Mouse (Mus musculus): ENCODE results near the gene Olfr329-ps. TPM values are rescaled to one million over a fixed set of nuclear protein-coding genes. Genes with fewer than 3 reads are reported as not detected.
A peak's percentile ranks its signal among the peaks of the same experiment; 100 is the strongest.
"Not testable (repeated sequence)": the region's sequence is repeated elsewhere in the genome, so short reads cannot be mapped to it uniquely, and the experiment has no call there.

The Olfr329-ps gene
- not detected for total RNA-seq (2021)
- long read RNA-seq, experiment 1: 0 reads
- long read RNA-seq, experiment 2: 0 reads

DNA sequence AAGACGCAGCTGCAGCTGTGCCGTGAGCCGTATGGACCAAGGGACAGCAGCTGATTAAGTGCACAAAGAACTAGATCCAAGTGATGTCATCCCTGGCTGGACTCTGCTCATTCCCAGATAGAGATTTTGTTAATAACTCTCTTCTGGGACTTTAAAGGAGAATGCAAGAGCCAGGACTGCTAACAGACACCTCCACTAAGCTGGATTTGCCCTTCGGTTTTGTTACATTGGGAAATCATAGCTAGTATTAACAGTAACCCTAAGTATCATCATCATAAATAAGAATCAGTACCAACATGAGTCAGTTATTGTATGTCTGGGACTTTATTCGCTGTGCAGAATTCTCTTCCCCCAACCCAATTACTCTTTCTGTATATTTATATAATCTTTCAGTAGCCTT lies at the start of gene Olfr329-ps:
Gene Olfr329-ps, minus strand, starts transcription at position 101 of the 400 bp plus-strand sequence.
- H3K27ac ChIP-seq: no peak within 1 kb of the TSS
- no peak for DNase-seq (ENCODE audit: low spot score in 2 of 2)
- no peak for TF ChIP-seq CTCF (conservative IDR thresholded peaks at IDR 0.05)
- no peak within 1 kb of the TSS for H3K4me3 ChIP-seq

DNA sequence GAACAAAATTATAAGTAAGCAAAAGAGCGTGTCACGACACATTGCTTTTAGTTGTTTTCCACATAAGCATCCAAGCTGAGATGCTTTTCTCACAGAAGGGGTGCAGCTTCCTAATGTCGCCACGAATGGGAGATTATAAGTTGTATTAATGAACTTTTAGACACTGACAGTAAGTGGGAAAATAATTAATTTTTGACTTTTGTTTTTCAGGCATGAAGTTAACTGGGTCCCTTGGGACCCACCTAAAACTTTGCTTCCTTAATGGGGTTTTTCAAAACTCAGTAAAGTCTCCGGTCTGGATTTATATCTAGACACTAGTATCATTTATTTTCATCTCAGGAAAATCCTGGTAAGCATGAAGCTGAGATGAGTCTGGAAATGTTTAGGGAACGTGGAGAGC lies 48.6 kb upstream of the Olfr329-ps start, which contains the start of gene Olfr324:
Gene Olfr324, plus strand, starts transcription at position 301 of the 400 bp plus-strand sequence.
- no peak for TF ChIP-seq CTCF (conservative IDR thresholded peaks at IDR 0.05)
- DNase-seq (ENCODE audit: low spot score in 2 of 2): no peak
- no peak within 1 kb of the TSS for H3K27ac ChIP-seq
- no peak within 1 kb of the TSS for H3K4me3 ChIP-seq

DNA sequence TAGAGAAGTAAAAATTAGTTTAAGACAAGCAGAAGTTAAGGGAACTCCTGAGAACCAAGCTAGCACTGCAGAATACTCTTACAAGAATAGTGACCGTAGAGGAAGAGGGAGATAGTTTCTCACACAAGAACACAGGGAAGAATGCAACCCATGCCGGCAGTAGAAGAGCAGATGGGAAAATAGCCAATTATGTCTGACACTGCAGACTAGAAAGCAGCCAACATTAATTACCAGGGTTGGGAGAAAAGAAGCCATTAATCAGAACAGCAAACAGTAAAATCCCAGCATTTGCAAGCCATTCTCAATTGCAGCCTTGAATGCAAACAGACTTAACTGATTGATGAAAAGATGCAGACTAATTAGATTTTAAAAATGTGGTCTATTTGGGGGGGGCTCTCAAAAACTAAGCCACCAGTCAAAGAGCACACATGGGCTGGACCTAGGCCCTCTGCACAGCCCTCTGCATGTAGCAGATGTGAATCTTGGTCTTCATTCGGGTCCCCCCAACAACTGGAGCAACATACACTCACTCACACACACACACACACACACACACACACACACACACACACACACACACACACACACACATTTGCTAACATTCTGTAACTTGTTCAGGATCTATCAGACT lies 42.5 kb upstream of the Olfr329-ps start:
- DNase-seq (ENCODE audit: low spot score in 2 of 2): no peak
- Histone ChIP-seq H3K4me3 (no peak overlapping the region), H3K27ac (no peak overlapping the region)
- no peak for TF ChIP-seq CTCF (conservative IDR thresholded peaks at IDR 0.05)

DNA sequence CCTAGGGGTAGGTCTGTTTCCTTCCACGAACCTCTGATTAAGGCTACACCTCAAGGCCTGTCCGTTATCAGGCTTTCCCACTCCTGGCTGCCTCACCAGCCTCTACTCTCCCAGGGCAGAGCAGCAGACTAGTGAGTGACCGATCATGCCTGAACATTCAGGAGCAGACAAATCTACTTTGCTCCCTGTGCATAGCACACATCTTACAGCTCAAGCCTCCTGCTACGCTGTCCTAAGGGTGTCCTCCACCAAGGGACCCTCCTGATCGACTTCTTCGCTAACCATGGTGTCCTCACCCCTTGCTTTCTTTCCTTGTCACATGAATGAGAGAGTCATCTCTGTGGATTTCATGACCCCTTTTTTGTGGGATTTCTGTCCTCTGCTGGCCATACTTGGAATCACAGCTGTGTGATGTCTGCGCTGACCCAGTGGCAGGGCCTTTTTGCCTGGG lies 41.7 kb upstream of the Olfr329-ps start:
- no peak overlapping the region for H3K4me3 ChIP-seq
- no peak overlapping the region for H3K27ac ChIP-seq
- peak; percentile 97 for TF ChIP-seq CTCF (conservative IDR thresholded peaks at IDR 0.05)
- DNase-seq (ENCODE audit: low spot score in 2 of 2): peak in 1 of 2 experiments; percentile 48

DNA sequence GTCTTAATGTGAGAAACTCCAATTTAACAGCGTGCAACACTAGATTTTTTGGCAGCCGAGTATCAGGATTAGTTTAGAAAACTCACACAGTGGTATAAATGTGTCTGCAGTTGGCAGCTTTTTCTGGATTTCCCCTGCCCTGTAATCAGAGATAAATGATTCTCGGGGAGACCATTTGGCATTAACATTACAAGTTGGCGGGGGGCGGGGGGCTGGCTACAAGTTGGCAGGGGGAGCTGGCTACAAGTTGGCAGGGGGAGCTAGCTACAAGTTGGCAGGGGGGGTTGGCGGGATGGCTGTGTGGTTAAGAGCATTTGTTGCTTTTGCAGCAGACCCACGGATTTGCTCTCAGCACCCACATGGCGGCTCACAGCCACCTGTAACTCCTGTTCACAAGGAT lies 32.4 kb upstream of the Olfr329-ps start:
- DNase-seq (ENCODE audit: low spot score in 2 of 2): peak; percentile 30 to 37
- no peak overlapping the region for H3K4me3 ChIP-seq
- no peak overlapping the region for H3K27ac ChIP-seq
- TF ChIP-seq CTCF (conservative IDR thresholded peaks at IDR 0.05): no peak

DNA sequence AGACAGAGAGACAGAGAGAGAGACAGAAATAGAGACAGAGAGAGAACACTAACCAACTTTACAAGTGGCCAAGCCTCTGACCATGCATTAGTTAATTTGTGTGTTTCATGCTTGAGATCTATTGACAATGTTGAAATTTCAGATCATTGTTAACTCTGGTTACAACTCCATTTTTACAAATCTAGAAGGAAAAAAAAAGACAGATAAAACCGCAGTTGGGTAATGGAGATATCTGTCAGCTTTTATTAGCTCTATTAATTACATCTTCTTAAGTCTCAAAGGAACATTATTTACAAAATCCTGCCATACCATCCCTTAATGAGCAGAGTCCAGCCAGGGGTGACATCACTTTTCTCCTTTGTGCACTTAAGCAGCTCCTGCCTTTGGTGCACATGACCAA lies 31.2 kb upstream of the Olfr329-ps start, which contains the start of gene Olfr325:
Gene Olfr325, plus strand, starts transcription at position 301 of the 400 bp plus-strand sequence.
- H3K27ac ChIP-seq: no peak within 1 kb of the TSS
- TF ChIP-seq CTCF (conservative IDR thresholded peaks at IDR 0.05): no peak
- H3K4me3 ChIP-seq: no peak within 1 kb of the TSS
- no peak for DNase-seq (ENCODE audit: low spot score in 2 of 2)

DNA sequence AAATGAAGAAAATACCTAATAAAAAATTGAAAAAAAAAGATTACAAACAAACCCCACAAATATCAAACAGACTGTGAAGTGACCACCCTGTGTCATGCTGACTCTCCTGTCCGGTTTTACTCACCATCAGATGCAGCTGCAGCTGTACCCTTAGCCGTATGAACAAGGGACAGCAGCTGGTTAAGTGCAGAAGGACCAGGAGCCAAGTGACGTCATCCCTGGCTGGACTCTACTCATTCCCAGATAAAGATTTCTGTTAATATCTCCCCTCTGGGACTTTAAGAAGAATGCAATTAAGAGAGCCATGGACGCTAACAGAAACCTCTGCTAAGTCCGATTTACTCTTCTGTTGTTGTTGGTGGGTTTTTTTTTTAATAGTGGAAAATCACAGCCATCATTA lies 24.2 kb upstream of the Olfr329-ps start, which contains the start of gene Olfr224:
Gene Olfr224, minus strand, starts transcription at position 149 of the 400 bp plus-strand sequence.
- TF ChIP-seq CTCF (conservative IDR thresholded peaks at IDR 0.05): no peak
- DNase-seq (ENCODE audit: low spot score in 2 of 2): no peak
- no peak within 1 kb of the TSS for H3K4me3 ChIP-seq
- no peak within 1 kb of the TSS for H3K27ac ChIP-seq

DNA sequence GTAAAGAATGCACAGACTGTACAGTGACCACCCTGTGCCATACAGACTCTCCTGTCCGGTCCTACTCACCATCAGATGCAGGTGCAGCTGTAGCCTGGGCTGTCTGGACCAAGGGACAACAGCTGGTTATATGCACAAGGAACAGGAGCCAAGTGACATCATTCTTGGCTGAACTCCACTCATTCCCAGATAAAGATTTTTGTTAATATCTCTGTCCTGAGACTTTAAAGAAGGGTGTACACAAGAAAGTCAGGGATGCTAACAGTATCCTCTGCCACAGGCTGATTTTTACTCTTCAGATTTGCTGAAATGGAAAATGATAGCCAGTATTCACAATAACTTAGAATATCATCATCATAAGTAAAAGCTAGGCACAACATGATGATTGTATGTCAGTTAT lies 9.3 kb upstream of the Olfr329-ps start, which contains the start of gene Olfr328:
Gene Olfr328, minus strand, starts transcription at position 101 of the 400 bp plus-strand sequence.
- H3K27ac ChIP-seq: no peak within 1 kb of the TSS
- DNase-seq (ENCODE audit: low spot score in 2 of 2): no peak
- no peak within 1 kb of the TSS for H3K4me3 ChIP-seq
- no peak for TF ChIP-seq CTCF (conservative IDR thresholded peaks at IDR 0.05)

DNA sequence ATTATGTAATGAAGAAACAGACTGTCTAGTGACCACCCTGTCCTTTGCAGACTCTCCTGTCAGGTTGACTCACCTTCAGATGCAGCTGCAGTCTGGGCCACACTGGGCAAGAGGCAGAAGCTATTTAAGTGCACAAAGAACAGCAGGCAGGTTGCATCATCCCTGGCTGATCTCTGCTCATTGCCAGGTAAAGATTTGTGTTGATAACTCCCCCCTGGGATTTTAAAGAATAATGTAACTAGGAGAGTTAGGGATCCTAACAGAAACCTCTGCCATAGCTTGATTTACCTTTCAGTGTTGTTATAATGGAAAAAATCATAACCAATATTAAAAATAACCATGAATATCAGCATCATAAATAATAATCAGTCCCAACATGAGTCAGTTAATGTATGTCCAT lies 11.5 kb downstream of the Olfr329-ps start, which contains the start of gene Olfr330:
Gene Olfr330, minus strand, starts transcription at position 101 of the 400 bp plus-strand sequence.
- not testable (repeated sequence) for H3K4me3 ChIP-seq; DNase-seq (ENCODE audit: low spot score in 2 of 2); H3K27ac ChIP-seq

DNA sequence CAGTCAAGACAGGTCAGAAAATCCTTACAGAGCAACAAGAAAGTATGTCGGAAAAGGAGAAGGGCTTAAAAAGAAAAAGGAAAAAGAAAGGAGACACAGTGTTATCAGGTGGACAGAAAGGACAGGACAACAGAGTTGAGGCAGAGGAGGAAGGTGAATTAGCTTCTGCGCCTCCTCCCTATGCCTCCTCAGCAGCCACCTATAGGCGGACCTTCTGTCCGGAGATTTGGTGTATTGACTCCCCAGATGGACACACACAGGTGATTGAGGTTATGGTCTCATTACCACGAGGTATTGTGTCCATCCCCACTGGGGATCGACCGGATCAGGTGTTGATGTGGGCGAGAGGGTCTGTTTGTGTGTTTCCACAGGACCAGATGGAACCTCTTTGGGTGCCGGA lies 26.5 kb downstream of the Olfr329-ps start:
- not testable (repeated sequence) for H3K4me3 ChIP-seq, H3K27ac ChIP-seq
- peak in 1 of 2 experiments; percentile 9 for DNase-seq (ENCODE audit: low spot score in 2 of 2)

DNA sequence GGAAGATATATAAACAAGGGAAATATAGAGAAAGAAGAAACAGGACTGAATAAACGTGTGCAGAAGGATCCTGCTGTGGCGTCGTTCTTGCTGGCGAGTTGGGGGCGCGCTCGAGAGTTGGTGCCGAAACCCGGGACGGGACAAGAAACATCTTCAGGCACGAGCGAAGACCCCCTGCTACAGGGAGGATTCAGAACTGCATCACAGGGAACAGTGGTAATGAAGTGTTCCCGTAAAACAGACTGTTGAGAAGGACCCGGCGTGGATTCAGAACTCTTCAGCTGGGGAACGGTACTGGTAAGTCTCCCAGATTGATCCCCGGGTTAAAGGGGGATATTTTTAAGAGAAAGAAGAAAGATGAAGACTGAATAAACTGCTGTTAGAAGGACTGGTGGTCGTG lies 27.3 kb downstream of the Olfr329-ps start:
- H3K4me3 ChIP-seq, H3K27ac ChIP-seq: not testable (repeated sequence)
- peak; percentile 70 to 71 for DNase-seq (ENCODE audit: low spot score in 2 of 2)

DNA sequence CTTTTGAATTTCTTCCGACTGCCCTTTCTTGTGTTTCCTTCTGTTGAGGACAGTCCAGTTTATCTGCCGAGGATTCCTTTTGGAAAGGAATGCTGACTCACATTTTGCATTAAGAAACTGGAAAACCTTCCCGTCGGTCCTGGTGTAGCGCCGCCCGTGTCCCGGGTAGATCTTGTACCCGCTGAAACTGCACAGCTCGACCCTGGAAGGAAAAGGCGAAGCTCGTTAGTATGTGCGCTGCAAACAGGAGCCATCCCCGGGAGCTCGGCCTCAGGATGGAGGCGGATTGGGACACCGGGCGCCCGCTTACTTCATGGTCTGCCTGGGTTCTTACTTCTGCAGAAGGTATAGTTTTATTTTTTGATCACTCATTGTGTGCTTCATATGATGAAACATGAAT lies 37.2 kb downstream of the Olfr329-ps start:
- not testable (repeated sequence) for H3K4me3 ChIP-seq; H3K27ac ChIP-seq; DNase-seq (ENCODE audit: low spot score in 2 of 2)

DNA sequence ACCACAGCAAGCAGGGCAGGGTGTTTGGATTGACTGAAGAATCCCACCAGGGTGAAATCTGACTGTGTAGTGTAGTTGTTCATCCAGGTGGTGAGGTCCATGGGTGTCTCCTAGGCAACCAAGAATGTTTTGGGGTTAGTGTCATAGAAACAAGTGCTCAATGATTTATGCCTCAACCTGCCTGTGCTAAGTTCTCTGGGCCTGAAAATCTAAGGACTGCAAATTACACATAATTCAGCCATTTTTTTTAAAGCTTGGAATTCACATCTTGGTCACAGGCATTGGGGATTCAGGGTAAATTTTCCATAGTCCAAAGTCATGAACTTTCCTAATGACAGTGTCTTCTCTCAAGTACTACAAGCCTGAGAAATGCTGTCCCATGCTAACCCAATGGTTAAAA lies 43.8 kb downstream of the Olfr329-ps start, which contains the start of gene Olfr331:
Gene Olfr331, minus strand, starts transcription at position 101 of the 400 bp plus-strand sequence.
- not testable (repeated sequence) for H3K27ac ChIP-seq; H3K4me3 ChIP-seq; DNase-seq (ENCODE audit: low spot score in 2 of 2)

DNA sequence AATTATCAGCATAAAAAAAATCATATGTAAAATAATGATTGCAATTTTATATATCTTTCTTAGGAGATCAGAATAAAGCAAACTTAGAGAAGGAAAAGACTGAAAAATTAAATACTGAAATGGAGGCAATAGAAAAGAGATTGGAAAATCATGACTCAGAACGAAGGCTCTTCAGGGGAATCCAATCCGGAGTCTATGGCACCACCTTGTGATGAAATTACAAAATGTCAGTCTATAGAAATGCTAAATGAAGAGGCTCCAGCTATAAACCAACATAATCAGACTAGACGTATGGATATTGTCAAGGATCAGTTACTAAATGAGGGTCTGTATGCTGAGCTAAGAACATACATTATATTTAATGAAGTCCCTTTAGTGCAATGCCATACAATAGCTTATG lies 46.9 kb downstream of the Olfr329-ps start:
- Histone ChIP-seq H3K4me3 (no peak overlapping the region), H3K27ac (no peak overlapping the region)
- peak; percentile 23 to 24 for DNase-seq (ENCODE audit: low spot score in 2 of 2)
- TF ChIP-seq CTCF (conservative IDR thresholded peaks at IDR 0.05): peak; percentile 78

Measured in layer of hippocampus, adult 2 months (tissue).